Mouse (Mus musculus): Measurements from ENCODE around the gene Fam189a1. TPM values are rescaled to one million over a fixed set of nuclear protein-coding genes. Genes with fewer than 3 reads are reported as not detected.
A peak's percentile ranks its signal among the peaks of the same experiment; 100 is the strongest.

Gene Fam189a1
- polyA plus RNA-seq, 1 experiment from 2014 or later, result 5.0 TPM

DNA sequence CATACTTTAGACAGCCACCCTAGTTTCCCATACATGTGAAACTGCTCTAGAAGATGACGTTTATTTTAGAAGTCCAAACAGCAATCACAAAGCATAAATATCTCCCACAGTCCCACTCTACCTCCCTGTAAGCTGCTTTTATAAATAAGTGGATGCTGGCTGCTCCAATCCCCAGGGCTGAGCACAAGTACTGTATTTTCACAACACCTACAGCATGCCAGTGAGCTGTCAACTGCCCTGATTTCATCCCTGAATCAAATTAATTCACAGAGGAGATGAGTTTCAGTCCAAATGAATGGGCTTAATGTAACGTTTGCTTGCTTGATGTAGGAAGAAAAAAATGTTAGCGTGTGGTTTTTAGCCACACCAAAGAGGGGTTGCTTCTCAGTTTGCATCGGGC is 225.4 kb downstream of the Fam189a1 start:
- ATAC-seq (replicated peaks), result peak; percentile 61; the same call in 1 of the 2 replicates
- H3K4me3 ChIP-seq, result no peak overlapping the region
- no peaks in the 10 kb centered on the region for H3K27me3 ChIP-seq
- H3K9me3 ChIP-seq, result no peaks in the 10 kb centered on the region
- no peak overlapping the region for H3K4me2 ChIP-seq (replicated peaks)
- WGBS, result 50% methylated on average over 4 of the region's 4 CpGs
- no peak overlapping the region; the same call in 1 of the 2 replicates for H3K27ac ChIP-seq (replicated peaks)
- no peaks in the 10 kb centered on the region for H3K36me3 ChIP-seq
- no peak overlapping the region for H3K9ac ChIP-seq (replicated peaks)
- peaks cover 11% of the 10 kb centered on the region for H3K4me1 ChIP-seq

DNA sequence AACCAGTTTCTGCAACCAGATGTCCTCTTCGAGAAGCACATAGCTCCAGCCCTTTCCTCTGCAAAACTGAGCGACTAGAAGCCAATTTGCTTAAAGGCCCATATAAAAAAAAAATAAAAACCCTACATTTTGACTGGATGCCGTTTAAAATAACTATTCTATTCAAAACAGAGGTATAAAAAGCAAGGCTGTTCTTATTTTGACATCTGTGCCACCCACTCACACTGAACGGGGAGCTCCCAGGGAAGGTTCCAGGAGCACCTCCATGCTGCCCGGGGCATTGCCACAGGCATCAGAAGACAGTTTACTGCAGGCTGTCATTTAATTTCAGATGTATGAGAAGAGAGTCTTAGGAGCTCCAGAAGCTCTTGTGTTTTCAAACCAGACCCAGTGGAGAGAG is 232.5 kb downstream of the Fam189a1 start:
- no peak overlapping the region for H3K27ac ChIP-seq (replicated peaks)
- H3K4me3 ChIP-seq, result no peak overlapping the region
- H3K27me3 ChIP-seq, result no peaks in the 10 kb centered on the region
- WGBS, result 72% methylated on average over 5 of the region's 5 CpGs
- H3K9ac ChIP-seq (replicated peaks), result no peak overlapping the region
- H3K9me3 ChIP-seq, result no peaks in the 10 kb centered on the region
- no peak overlapping the region for H3K4me2 ChIP-seq (replicated peaks)
- H3K4me1 ChIP-seq, result peaks cover 9% of the 10 kb centered on the region
- ATAC-seq (replicated peaks), result no peak
- H3K36me3 ChIP-seq, result no peaks in the 10 kb centered on the region

DNA sequence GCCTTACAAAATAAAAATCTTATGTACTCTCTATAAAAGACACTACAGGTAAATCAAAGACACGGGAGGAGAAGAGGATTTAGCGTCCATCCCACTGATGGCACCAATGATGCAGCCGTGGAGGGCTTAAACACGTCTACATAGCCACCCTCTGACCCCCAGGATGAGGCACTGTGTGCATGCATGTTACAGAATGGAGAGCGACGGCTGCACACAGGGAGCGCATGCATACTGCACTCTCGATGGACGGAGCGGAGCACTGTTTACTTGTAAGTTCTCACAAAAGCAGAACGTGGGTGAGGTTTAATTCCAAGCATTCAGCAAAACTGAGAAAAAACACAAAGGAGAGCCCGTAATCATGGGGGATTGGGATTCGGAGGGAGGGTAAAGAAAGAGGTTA is 235.2 kb downstream of the Fam189a1 start:
- Histone ChIP-seq H3K4me3 (no peak overlapping the region), H3K4me2 (replicated peaks) (no peak overlapping the region), H3K27me3 (no peaks in the 10 kb centered on the region), H3K4me1 (peaks cover 15% of the 10 kb centered on the region), H3K9me3 (no peaks in the 10 kb centered on the region), H3K27ac (replicated peaks) (no peak overlapping the region), H3K9ac (replicated peaks) (no peak overlapping the region), H3K36me3 (no peaks in the 10 kb centered on the region)
- 45% methylated on average over 13 of the region's 13 CpGs for WGBS
- ATAC-seq (replicated peaks), result no peak

DNA sequence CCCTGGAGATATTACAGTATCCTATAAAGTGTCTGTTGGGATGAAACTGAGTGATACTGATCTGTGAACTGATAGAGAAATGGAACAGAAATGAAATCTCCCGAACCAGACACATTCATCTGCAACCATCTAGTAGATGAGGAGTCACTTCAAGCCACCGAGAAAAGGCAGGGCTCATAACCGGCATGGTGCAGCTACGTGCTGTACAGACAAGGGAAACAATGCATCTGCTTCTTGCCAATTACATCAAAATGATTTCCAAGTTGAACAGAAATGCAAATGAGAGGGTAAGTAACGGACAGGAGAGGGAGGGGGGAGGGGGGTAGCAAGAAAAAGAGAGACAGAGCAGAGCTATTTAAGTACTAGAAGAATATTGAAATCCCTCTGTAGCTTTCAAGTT is 235.6 kb downstream of the Fam189a1 start:
- Histone ChIP-seq H3K4me1 (peaks cover 15% of the 10 kb centered on the region), H3K9me3 (no peaks in the 10 kb centered on the region), H3K9ac (replicated peaks) (no peak overlapping the region), H3K27ac (replicated peaks) (no peak overlapping the region), H3K4me2 (replicated peaks) (no peak overlapping the region), H3K27me3 (no peaks in the 10 kb centered on the region), H3K36me3 (no peaks in the 10 kb centered on the region), H3K4me3 (no peak overlapping the region)
- peak; percentile 33; the same call in 1 of the 2 replicates for ATAC-seq (replicated peaks)
- 13% methylated on average over 5 of the region's 5 CpGs for WGBS

DNA sequence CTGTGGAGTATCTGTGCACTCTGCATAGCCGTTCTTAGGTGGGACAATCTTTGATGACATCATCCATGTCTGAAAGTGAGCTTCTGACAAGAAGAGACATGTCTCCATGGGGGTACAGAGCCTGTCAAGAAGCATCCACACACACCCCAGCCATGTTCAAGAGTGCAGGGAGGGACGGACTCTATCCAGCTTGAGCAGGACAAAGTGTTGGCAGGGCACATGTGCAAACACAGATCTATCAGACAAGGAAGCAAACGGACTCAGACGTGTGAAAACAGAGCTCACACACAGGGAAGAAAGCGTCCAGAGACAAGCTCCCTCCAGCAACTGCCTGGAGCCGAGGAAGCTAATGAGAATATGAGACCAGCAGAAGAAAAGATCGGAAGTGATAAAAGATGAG is 239.7 kb downstream of the Fam189a1 start:
- ATAC-seq (replicated peaks), result peak; percentile 15; the same call in 1 of the 2 replicates
- Histone ChIP-seq H3K9me3 (no peaks in the 10 kb centered on the region), H3K36me3 (no peaks in the 10 kb centered on the region), H3K27me3 (no peaks in the 10 kb centered on the region), H3K4me1 (peaks cover 21% of the 10 kb centered on the region), H3K27ac (replicated peaks) (no peak overlapping the region), H3K4me2 (replicated peaks) (no peak overlapping the region), H3K9ac (replicated peaks) (no peak overlapping the region), H3K4me3 (no peak overlapping the region)
- 38% methylated on average over 7 of the region's 7 CpGs for WGBS

DNA sequence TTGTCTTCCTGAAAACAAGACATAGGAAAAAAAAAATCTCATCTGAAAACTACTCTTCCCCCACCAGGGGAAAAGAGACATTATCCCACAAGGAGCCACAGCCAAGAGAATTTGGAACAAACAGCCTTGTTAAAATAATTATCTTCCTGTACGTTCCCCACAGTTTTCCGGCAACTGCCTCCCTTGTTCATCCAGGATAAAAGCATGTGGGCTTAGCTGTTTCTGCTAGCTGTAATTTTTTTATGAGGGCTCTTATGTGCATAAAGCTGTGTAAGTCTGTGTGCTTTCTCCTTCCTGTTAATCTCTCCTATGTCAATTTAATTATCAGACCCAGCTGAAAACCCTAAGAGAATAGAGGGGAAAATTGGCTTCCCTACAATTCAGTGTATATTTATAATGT is 241.2 kb downstream of the Fam189a1 start:
- Histone ChIP-seq H3K9ac (replicated peaks) (no peak overlapping the region), H3K4me2 (replicated peaks) (no peak overlapping the region), H3K27ac (replicated peaks) (peak overlapping the region; percentile 28; the same call in 1 of the 2 replicates), H3K27me3 (no peaks in the 10 kb centered on the region), H3K4me3 (no peak overlapping the region), H3K36me3 (no peaks in the 10 kb centered on the region), H3K4me1 (peaks cover 12% of the 10 kb centered on the region), H3K9me3 (no peaks in the 10 kb centered on the region)
- no peak for ATAC-seq (replicated peaks)
- WGBS, result 19% methylated on average over 2 of the region's 2 CpGs

DNA sequence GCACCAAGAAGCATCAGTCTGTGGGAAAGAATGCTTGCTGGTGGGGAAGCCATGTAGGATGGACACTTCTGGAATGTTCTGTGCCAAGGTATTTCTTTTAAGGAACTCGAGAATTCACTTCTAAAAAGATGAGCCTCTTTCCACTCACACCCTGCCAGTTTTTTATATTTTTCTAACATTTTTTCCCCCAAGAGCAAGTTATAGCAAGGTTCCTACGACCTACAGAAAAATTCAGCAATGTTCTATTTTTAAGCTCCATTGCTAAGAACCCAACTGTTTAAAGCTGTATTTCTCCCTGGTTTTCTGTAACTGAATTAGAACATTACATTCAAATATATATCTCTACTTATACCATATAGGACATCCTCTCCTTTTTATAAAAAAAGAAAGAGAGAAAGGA is 244.4 kb downstream of the Fam189a1 start:
- Histone ChIP-seq H3K4me1 (peaks cover 9% of the 10 kb centered on the region), H3K36me3 (no peaks in the 10 kb centered on the region), H3K4me2 (replicated peaks) (no peak overlapping the region), H3K27me3 (no peaks in the 10 kb centered on the region), H3K4me3 (no peak overlapping the region), H3K9me3 (no peaks in the 10 kb centered on the region), H3K27ac (replicated peaks) (no peak overlapping the region), H3K9ac (replicated peaks) (no peak overlapping the region)
- ATAC-seq (replicated peaks), result no peak
- 83% methylated on average over 2 of the region's 2 CpGs for WGBS

DNA sequence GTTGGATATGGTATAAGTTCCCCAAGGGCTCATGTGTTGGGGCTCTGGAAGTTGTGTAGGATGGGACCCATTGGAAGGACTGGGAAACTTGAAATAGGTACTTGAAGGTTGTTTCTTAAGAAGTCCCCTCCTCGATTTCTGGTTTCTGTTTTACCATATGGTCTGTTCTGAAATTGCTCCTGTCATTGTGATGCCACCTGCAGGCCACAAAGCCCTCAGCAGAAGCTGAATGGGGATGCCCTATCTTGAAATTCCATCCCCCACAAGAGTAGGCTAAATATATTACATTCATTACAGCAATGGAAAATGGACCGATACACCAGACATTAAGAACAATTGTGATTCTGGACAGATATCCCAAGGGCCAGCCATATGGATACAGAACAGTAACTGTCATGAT is 246.2 kb downstream of the Fam189a1 start:
- no peaks in the 10 kb centered on the region for H3K36me3 ChIP-seq
- no peak for ATAC-seq (replicated peaks)

DNA sequence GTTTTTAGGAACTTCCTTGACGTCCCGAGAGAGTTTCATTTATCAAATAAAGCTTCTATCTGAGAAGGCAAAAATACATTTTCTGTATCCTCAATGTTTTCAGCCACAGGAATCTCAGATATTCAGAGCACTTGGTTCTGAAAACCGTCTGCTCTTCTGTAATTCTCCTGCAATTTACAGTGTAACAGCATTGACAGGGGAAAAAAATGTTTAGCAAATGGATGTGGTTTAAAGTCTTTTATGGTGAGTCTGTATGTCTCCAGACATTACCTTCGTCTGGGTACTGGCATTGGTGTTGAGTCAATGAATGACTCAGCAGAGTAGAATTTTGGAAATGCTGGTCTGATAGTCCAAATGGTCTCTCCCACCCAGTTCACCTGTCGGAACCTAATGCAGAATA is 249.4 kb downstream of the Fam189a1 start:
- Histone ChIP-seq H3K27me3 (no peaks in the 10 kb centered on the region), H3K9me3 (no peaks in the 10 kb centered on the region), H3K4me1 (no peaks in the 10 kb centered on the region), H3K4me2 (replicated peaks) (no peak overlapping the region), H3K4me3 (no peak overlapping the region), H3K27ac (replicated peaks) (no peak overlapping the region), H3K9ac (replicated peaks) (no peak overlapping the region), H3K36me3 (no peaks in the 10 kb centered on the region)
- WGBS, result 79% methylated on average over 5 of the region's 5 CpGs
- no peak for ATAC-seq (replicated peaks)

More for the DNA sequence above, 246.2 kb downstream of the Fam189a1 start:
- H3K27me3 ChIP-seq, result no peaks in the 10 kb centered on the region
- H3K4me1 ChIP-seq, result peaks cover 3% of the 10 kb centered on the region
- H3K9me3 ChIP-seq, result no peaks in the 10 kb centered on the region
- H3K4me3 ChIP-seq, result no peak overlapping the region
- H3K4me2 ChIP-seq (replicated peaks), result no peak overlapping the region
- WGBS, result 83% methylated on average over 2 of the region's 2 CpGs
- no peak overlapping the region for H3K27ac ChIP-seq (replicated peaks)
- no peak overlapping the region for H3K9ac ChIP-seq (replicated peaks)

DNA sequence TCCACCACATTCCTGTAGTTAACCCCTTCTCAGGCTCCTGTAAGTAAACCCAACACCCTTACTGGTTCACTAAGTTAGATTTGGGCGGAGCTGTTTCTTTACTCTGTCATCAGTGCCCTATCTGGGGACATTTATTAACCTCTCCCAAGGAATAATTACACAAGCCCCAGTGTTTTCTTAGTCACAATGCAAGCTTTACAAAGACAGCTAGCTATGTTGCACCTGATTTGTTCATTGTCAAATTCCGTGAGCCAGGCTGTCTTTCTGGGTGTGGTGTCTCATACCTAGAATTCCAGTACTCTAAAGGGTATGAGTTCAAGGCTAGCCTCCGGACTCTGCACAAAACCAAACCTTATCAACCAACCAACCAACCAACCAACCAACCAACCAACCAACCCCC is 250.9 kb downstream of the Fam189a1 start:
- Histone ChIP-seq H3K4me1 (no peaks in the 10 kb centered on the region), H3K27me3 (no peaks in the 10 kb centered on the region), H3K4me3 (no peak overlapping the region), H3K9ac (replicated peaks) (no peak overlapping the region), H3K36me3 (no peaks in the 10 kb centered on the region), H3K4me2 (replicated peaks) (no peak overlapping the region), H3K27ac (replicated peaks) (no peak overlapping the region), H3K9me3 (no peaks in the 10 kb centered on the region)
- no peak for ATAC-seq (replicated peaks)
- WGBS, result 84% methylated on average over 3 of the region's 3 CpGs

DNA sequence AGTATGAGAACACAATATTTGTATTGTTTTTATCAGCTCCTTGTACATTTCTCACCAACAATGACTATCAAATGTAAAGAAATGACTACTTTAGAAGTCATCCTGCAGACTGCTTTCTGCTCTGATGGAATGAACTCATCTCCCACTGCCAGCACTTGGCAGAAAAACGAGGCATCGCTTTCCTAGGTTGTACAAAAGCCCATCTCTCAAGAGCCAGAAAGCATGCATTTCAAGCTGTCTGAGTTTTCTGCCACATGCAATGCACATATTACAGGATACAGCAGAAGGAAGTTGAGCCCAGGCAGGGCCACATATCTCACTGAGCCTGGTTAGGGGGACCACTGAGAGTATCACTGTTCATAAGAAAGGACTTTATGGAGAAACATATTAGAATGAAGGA is 256.1 kb downstream of the Fam189a1 start:
- Histone ChIP-seq H3K27ac (replicated peaks) (no peak overlapping the region), H3K36me3 (no peaks in the 10 kb centered on the region), H3K9ac (replicated peaks) (no peak overlapping the region), H3K4me2 (replicated peaks) (no peak overlapping the region), H3K4me3 (no peak overlapping the region), H3K4me1 (no peaks in the 10 kb centered on the region), H3K9me3 (no peaks in the 10 kb centered on the region), H3K27me3 (no peaks in the 10 kb centered on the region)
- 64% methylated on average over 2 of the region's 2 CpGs for WGBS
- ATAC-seq (replicated peaks), result no peak

DNA sequence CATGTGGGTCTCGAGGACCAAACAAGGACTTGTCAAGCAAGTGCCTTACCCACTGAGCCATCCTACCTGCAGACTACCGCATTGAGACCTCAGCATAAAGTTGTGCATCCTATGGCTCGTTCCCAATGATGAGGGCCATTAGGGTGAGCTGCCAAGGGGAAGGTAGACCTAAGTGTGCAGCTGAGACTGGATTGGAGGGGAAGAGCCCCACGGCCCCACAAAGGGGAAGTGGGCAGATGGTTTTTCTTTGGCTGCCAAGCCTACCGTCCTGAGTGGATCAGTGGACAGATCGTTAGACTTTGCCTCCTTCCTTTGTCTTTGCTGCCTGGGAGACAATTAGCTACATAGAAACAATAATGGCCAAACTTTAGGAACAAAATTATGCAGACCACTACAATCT is 259.8 kb downstream of the Fam189a1 start:
- ATAC-seq (replicated peaks), result no peak
- H3K4me3 ChIP-seq, result no peak overlapping the region
- 77% methylated on average over 6 of the region's 6 CpGs for WGBS

DNA sequence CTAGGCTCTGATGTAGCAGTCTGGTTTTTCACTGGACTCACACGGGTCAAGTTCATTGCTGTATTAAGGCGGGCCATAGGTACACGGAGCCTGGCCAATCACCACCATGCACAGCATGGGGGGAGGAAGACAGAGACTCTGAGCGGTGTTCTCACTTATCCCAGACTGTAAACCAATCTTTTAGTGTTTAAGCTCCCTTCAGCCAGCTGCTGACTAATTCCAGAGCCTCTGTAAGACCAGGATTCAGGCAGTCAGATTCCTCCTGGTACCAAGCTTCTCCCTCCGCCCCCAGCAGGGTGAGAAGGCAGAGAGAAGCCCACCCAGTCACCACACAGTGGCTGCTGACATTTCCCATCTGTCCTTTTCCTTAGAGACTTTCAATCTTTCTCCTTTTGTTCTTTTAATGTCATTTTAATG is 260.7 kb downstream of the Fam189a1 start:
- H3K4me1 ChIP-seq, result no peaks in the 10 kb centered on the region
- H3K27me3 ChIP-seq, result no peaks in the 10 kb centered on the region
- no peaks in the 10 kb centered on the region for H3K9me3 ChIP-seq
- H3K27ac ChIP-seq (replicated peaks), result no peak overlapping the region
- H3K36me3 ChIP-seq, result no peaks in the 10 kb centered on the region
- 52% methylated on average over 5 of the region's 5 CpGs for WGBS
- no peak overlapping the region for H3K4me3 ChIP-seq
- H3K4me2 ChIP-seq (replicated peaks), result no peak overlapping the region
- no peak; the same call in 1 of the 2 replicates for ATAC-seq (replicated peaks)
- H3K9ac ChIP-seq (replicated peaks), result no peak overlapping the region

More for the DNA sequence above, 259.8 kb downstream of the Fam189a1 start:
- H3K27ac ChIP-seq (replicated peaks), result no peak overlapping the region
- H3K36me3 ChIP-seq, result no peaks in the 10 kb centered on the region
- no peaks in the 10 kb centered on the region for H3K4me1 ChIP-seq
- H3K27me3 ChIP-seq, result no peaks in the 10 kb centered on the region
- H3K4me2 ChIP-seq (replicated peaks), result no peak overlapping the region
- no peak overlapping the region for H3K9ac ChIP-seq (replicated peaks)
- H3K9me3 ChIP-seq, result no peaks in the 10 kb centered on the region

All from forebrain, embryonic 15.5 days (tissue).